Mouse (Mus musculus) frontal cortex, postnatal 36 days (tissue): Measurements from ENCODE around the gene Lsm3.

Experiments
- DNase-seq, 2 experiments: peaks; one replicate each; pipeline ENCODE4 v3.0.0; 2022; ENCODE audit warnings: low spot score in 2 of 2

Lsm3 gene

GRCm38 (mm10) chr6:91509326-91509725, 6.4 kb upstream of the Lsm3 start:
- DNase-seq = peak; percentile 44 to 60

- no peak for DNase-seq
Measured at GRCm38 (mm10) chr6:91510211-91510610, 5.5 kb upstream of the Lsm3 start.

- no peak for DNase-seq
Measured at GRCm38 (mm10) chr6:91514135-91514534, 1.6 kb upstream of the Lsm3 start.

- DNase-seq = peak in 1 of 2 experiments; percentile 6
Measured at GRCm38 (mm10) chr6:91514737-91515362, 878 bp upstream of the Lsm3 start.

GRCm38 (mm10) chr6:91518454-91519020, 2.8 kb downstream of the Lsm3 start:
- peak; percentile 51 to 72 for DNase-seq

- no peak for DNase-seq
Measured at GRCm38 (mm10) chr6:91522816-91523215, 7.1 kb downstream of the Lsm3 start.

GRCm38 (mm10) chr6:91525544-91525943, 9.8 kb downstream of the Lsm3 start:
- no peak for DNase-seq

- peak in 1 of 2 experiments; percentile 48 for DNase-seq
Measured at GRCm38 (mm10) chr6:91527227-91527860, 11.6 kb downstream of the Lsm3 start.

- DNase-seq = no peak
Measured at GRCm38 (mm10) chr6:91528265-91528664, 12.5 kb downstream of the Lsm3 start.

GRCm38 (mm10) chr6:91530673-91531072, 14.9 kb downstream of the Lsm3 start:
- DNase-seq = no peak

- no peak for DNase-seq
Measured at GRCm38 (mm10) chr6:91531276-91531675, 15.5 kb downstream of the Lsm3 start.

GRCm38 (mm10) chr6:91532661-91533060, 16.9 kb downstream of the Lsm3 start:
- no peak for DNase-seq

GRCm38 (mm10) chr6:91533359-91533758, 17.6 kb downstream of the Lsm3 start:
- DNase-seq = no peak

- no peak for DNase-seq
Measured at GRCm38 (mm10) chr6:91533771-91534170, 18.0 kb downstream of the Lsm3 start.

GRCm38 (mm10) chr6:91534268-91534667, 18.5 kb downstream of the Lsm3 start:
- DNase-seq = no peak

GRCm38 (mm10) chr6:91535231-91535630, 19.5 kb downstream of the Lsm3 start:
- DNase-seq = no peak

GRCm38 (mm10) chr6:91536047-91536765, 20.5 kb downstream of the Lsm3 start:
- DNase-seq = no peak

GRCm38 (mm10) chr6:91541276-91541675, 25.5 kb downstream of the Lsm3 start:
- no peak for DNase-seq

- no peak for DNase-seq
Measured at GRCm38 (mm10) chr6:91543056-91543455, 27.3 kb downstream of the Lsm3 start.

GRCm38 (mm10) chr6:91546241-91546884, 30.6 kb downstream of the Lsm3 start:
- no peak for DNase-seq

GRCm38 (mm10) chr6:91547313-91547712, 31.6 kb downstream of the Lsm3 start:
- DNase-seq = no peak

GRCm38 (mm10) chr6:91549621-91550020, 33.9 kb downstream of the Lsm3 start:
- DNase-seq = no peak
